Mouse (Mus musculus) kidney, postnatal 14 days (tissue): Measurements from ENCODE around the gene Krtap19-3.

Experiments used
- DNase-seq: peaks from one replicate; pipeline ENCODE4 v3.0.0; 2022; ENCODE audit warnings: mixed read lengths

Krtap19-3 gene

GRCm38 (mm10) chr16:88877938-88878337 is at the start of gene Krtap19-3:
Gene Krtap19-3 (minus strand): TSS chr16:88878038.
- no peak for DNase-seq

- DNase-seq = no peak
Measured at GRCm38 (mm10) chr16:88896357-88896756, 18.5 kb upstream of the Krtap19-3 start, which contains the start of gene Krtap19-5. Gene Krtap19-5 (minus strand): TSS chr16:88896457.

- no peak for DNase-seq
Measured at GRCm38 (mm10) chr16:88886870-88887269, 9.0 kb upstream of the Krtap19-3 start.

GRCm38 (mm10) chr16:88884989-88885388 is 7.2 kb upstream of the Krtap19-3 start, which contains the start of gene Krtap19-4:
Gene Krtap19-4 (minus strand): TSS chr16:88885089.
- DNase-seq = no peak

DNA sequence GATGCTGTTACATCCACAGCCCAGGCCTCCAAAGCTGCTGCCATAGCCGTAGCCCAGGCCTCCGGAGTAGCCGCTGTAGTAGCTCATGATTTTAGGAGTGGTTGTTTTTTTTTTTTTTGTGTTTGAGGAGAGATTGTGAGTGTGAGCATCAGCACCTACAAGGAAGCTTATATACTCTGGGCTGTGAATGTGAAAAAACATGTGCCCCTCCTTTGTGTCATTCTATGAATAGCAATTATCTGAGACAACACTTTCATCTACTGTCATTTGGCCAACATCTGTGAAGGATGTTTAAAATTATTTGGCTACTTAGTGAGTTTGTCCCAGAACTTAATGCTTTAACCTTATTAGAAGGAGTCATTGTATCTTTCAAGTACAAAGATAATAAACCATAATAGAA is 3.7 kb downstream of the Krtap19-3 start, which contains the start of gene Krtap19-2:
TSS of gene Krtap19-2 (minus strand) at position 101 of the 400 bp plus-strand sequence.
- DNase-seq = no peak

- no peak for DNase-seq
Measured at GRCm38 (mm10) chr16:88869311-88869710, 8.5 kb downstream of the Krtap19-3 start, which contains the start of gene Krtap19-1. Gene Krtap19-1 (minus strand): TSS chr16:88869411.

DNA sequence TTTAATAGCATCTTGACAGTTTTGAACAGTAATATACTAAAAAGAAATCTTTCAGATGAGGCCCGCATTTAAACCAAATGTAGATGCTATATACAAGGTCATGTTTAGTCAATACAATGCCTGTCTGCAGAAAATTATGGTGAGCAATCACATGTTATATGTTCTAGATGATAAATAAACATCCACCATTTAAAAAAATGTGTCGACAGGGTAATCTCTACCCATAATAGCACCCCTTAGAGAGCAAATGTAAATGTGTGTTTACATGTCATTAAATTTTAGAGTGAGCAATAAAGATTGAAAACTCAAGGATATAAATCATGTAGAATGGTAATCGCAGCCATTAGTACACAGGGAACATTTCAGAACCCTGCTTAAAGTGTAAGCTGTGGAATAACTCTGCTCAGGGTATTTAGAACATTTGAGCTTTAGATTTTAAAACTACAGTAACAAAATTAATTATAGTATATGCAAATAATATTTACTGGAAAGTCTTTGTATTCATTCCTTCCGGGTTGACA is 12.9 kb downstream of the Krtap19-3 start:
- DNase-seq = no peak

- peak; percentile 23 for DNase-seq
Measured at GRCm38 (mm10) chr16:88851450-88851849, 26.4 kb downstream of the Krtap19-3 start.

GRCm38 (mm10) chr16:88848558-88848957 is 29.3 kb downstream of the Krtap19-3 start:
- DNase-seq = no peak

DNA sequence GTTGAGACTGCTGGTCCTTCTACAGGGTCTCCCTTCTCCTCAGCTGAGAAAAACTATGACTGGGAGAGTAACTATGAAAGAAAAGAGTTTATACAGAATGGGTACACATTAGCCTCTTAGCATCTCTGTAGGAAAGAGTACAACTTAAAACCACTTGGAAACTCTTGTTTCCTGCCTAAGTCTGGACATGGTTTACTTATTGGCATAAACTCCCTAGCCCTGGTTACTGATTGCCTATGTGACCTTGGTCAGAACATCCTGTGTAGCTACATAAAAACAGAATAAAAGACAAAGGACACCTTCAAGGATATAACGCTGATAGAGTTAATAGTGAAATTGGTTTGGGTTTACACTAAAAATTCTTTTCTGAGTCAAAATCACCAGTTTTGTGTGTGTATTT is 30.5 kb downstream of the Krtap19-3 start:
- DNase-seq = peak; percentile 3
